Mouse (Mus musculus) cerebellum, adult 2 months (tissue): ENCODE data around the gene Fam166b.

Source experiments
- CTCF ChIP-seq: fragments of 200-500 bp; IDR thresholded peaks from 2 replicates; pipeline ENCODE4 v1.5.1; 2011; ENCODE audit warnings: low read depth, mild to moderate bottlenecking, control low read depth, low read length, moderate library complexity, borderline replicate concordance; ENCODE audit not compliant: insufficient read depth
- POLR2A ChIP-seq: fragments of 200-500 bp; IDR thresholded peaks from 2 replicates; pipeline ENCODE4 v1.6.1; 2011; ENCODE audit warnings: low read length, control low read depth, borderline replicate concordance; ENCODE audit not compliant: insufficient read depth

- TF ChIP-seq CTCF (peak; percentile 79), POLR2A (no peak)
Observed at GRCm38 (mm10) chr4:43420305-43420704, 8.6 kb downstream of the Fam166b start.
